Mouse (Mus musculus) G1E (cell line): ENCODE measurements around the gene Gdpd3. TPM values are rescaled to one million over a fixed set of nuclear protein-coding genes. Genes with fewer than 3 reads are reported as not detected.

Experiments
- ATAC-seq: 2 replicates; pipeline ENCODE4 v1.8.0; 2016; ENCODE audit warnings: mild to moderate bottlenecking; ENCODE audit not compliant: insufficient number of reproducible peaks, poor library complexity, low FRiP score, severe bottlenecking; ENCODE audit errors: extremely low read depth
- DNase-seq: peaks from one replicate; pipeline ENCODE4 v3.0.0; 2012; ENCODE audit warnings: low spot score
- H3K27me3 ChIP-seq: 2 replicates; pipeline ENCODE4 v1.6.1; 2012; ENCODE audit warnings: mild to moderate bottlenecking, low read length, inconsistent platforms; ENCODE audit not compliant: insufficient read depth
- H3K36me3 ChIP-seq: replicated peaks from 2 replicates; pipeline ENCODE3; 2012; ENCODE audit warnings: mild to moderate bottlenecking, inconsistent platforms
- H3K4me1 ChIP-seq: 2 replicates; pipeline ENCODE4 v1.6.1; 2012; ENCODE audit warnings: low read depth, low read length, inconsistent platforms, mixed read lengths; ENCODE audit not compliant: insufficient read depth
- H3K4me3 ChIP-seq: 2 replicates; pipeline ENCODE4 v1.5.1; 2012; ENCODE audit warnings: low read depth, mild to moderate bottlenecking, inconsistent platforms, low read length, moderate library complexity, mixed read lengths
- H3K9me3 ChIP-seq: replicated peaks from 2 replicates; pipeline ENCODE4 v1.6.1; 2012; ENCODE audit warnings: inconsistent platforms
- CTCF ChIP-seq: IDR thresholded peaks from 2 replicates; pipeline ENCODE4 v1.5.1; 2012; ENCODE audit warnings: low read depth, low read length, inconsistent platforms, mixed read lengths
- GATA1 ChIP-seq: IDR thresholded peaks from 2 replicates; pipeline ENCODE4 v1.6.1; 2012; ENCODE audit warnings: borderline replicate concordance, low read length, inconsistent platforms, mixed read lengths
- GATA2 ChIP-seq: IDR thresholded peaks from 2 replicates; pipeline ENCODE4 v1.6.1; 2012; ENCODE audit warnings: low read depth, low read length, inconsistent platforms, borderline replicate concordance
- POLR2AphosphoS5 ChIP-seq: IDR thresholded peaks from 2 replicates; pipeline ENCODE4 v1.6.1; 2012; ENCODE audit warnings: low read depth, low read length, inconsistent platforms; ENCODE audit not compliant: insufficient replicate concordance
- TAL1 ChIP-seq: conservative IDR thresholded peaks from 2 replicates; pipeline ENCODE4 v1.6.1; 2012; ENCODE audit warnings: low read depth, low read length, inconsistent platforms, mixed read lengths
- polyA plus RNA-seq: library from polyadenylated mRNA; stranded (reverse); fragments of >175 nt; gene quantifications from 2 replicates; pipeline ENCODE4 v1.2.3, GENCODE M21; 2012
- total RNA-seq, 2 experiments: library from RNA; stranded (forward) in 1 of 2; stranded (reverse) in 1 of 2; fragments of 200-1000 nt in 1 of 2; fragments of >200 nt in 1 of 2; fragmentation: Nextera tagmentation in 1 of 2; gene quantifications; 2 replicates each; pipeline ENCODE4 v1.2.3; 2014 to 2017

Gene Gdpd3
- total and polyA plus RNA-seq, 3 experiments = 6.1 to 29.9 (median 15.4) TPM

- peak; percentile 80 for DNase-seq
Measured at GRCm38 (mm10) chr7:126821835-126822511, 55.8 kb downstream of the Gdpd3 start.

GRCm38 (mm10) chr7:126822741-126823140, 56.6 kb downstream of the Gdpd3 start:
- Histone ChIP-seq H3K4me3 (no peak overlapping the region), H3K9me3 (no peaks in the 10 kb centered on the region), H3K27me3 (peaks cover 39% of the 10 kb centered on the region), H3K36me3 (no peaks in the 10 kb centered on the region), H3K4me1 (peaks cover 8% of the 10 kb centered on the region)
- ATAC-seq (no peak), DNase-seq (no peak)
- TF ChIP-seq CTCF (no peak), POLR2AphosphoS5 (no peak), GATA1 (no peak), GATA2 (no peak), TAL1 (no peak)

More at GRCm38 (mm10) chr7:126821835-126822511, 55.8 kb downstream of the Gdpd3 start:
- Histone ChIP-seq H3K9me3 (no peaks in the 10 kb centered on the region), H3K27me3 (peaks cover 39% of the 10 kb centered on the region), H3K4me3 (no peak overlapping the region), H3K36me3 (no peaks in the 10 kb centered on the region), H3K4me1 (peaks cover 8% of the 10 kb centered on the region)
- no peak for ATAC-seq
- TF ChIP-seq TAL1 (no peak), CTCF (peak; percentile 85)

- Histone ChIP-seq H3K4me3 (no peak overlapping the region), H3K9me3 (no peaks in the 10 kb centered on the region), H3K27me3 (peaks cover 37% of the 10 kb centered on the region), H3K36me3 (no peaks in the 10 kb centered on the region), H3K4me1 (peaks cover 8% of the 10 kb centered on the region)
- DNase-seq (no peak), ATAC-seq (no peak)
- TF ChIP-seq GATA2 = no peak
- TF ChIP-seq GATA1 = no peak
- no peak for TF ChIP-seq TAL1
- no peak for TF ChIP-seq CTCF
- no peak for TF ChIP-seq POLR2AphosphoS5
Measured at GRCm38 (mm10) chr7:126823202-126823711, 57.1 kb downstream of the Gdpd3 start.

GRCm38 (mm10) chr7:126823940-126824339, 57.8 kb downstream of the Gdpd3 start:
- H3K4me3 ChIP-seq = no peak overlapping the region
- no peaks in the 10 kb centered on the region for H3K9me3 ChIP-seq
- H3K36me3 ChIP-seq = no peaks in the 10 kb centered on the region
- H3K27me3 ChIP-seq = peaks cover 39% of the 10 kb centered on the region
- DNase-seq (no peak), ATAC-seq (no peak)
- peaks cover 8% of the 10 kb centered on the region for H3K4me1 ChIP-seq
- no peak for TF ChIP-seq GATA1
- no peak for TF ChIP-seq POLR2AphosphoS5
- TF ChIP-seq CTCF = no peak
- TF ChIP-seq GATA2 = no peak
- TF ChIP-seq TAL1 = no peak

Other genes with a start within 250 kb of the Gdpd3 start
Only the 20 nearest of the 27 such genes appear.
- 27.9 and 35.1 TPM in 2 replicates for gene Cln3, start 180.5 kb upstream of the Gdpd3 start, total RNA-seq (2014; fragmentation: Nextera tagmentation)
- 49.9 and 52.7 TPM in 2 replicates for gene Cln3, start 180.5 kb upstream of the Gdpd3 start, total RNA-seq (2017)
- 10.9 and 15.4 TPM in 2 replicates for gene Cln3, start 180.5 kb upstream of the Gdpd3 start, polyA plus RNA-seq
- gene Il27, start 171.4 kb upstream of the Gdpd3 start, total RNA-seq (2014; fragmentation: Nextera tagmentation) = not detected in 2 replicates
- not detected in 2 replicates for gene Il27, start 171.4 kb upstream of the Gdpd3 start, total RNA-seq (2017)
- not detected in 2 replicates for gene Il27, start 171.4 kb upstream of the Gdpd3 start, polyA plus RNA-seq
- gene Nupr1, start 135.5 kb upstream of the Gdpd3 start, total RNA-seq (2014; fragmentation: Nextera tagmentation) = 13.4 and 24.8 TPM in 2 replicates
- gene Nupr1, start 135.5 kb upstream of the Gdpd3 start, total RNA-seq (2017) = 0.41 and 1.1 TPM in 2 replicates
- gene Nupr1, start 135.5 kb upstream of the Gdpd3 start, polyA plus RNA-seq = 9.8 and 11.1 TPM in 2 replicates
- gene Sgf29, start 117.0 kb upstream of the Gdpd3 start, total RNA-seq (2014; fragmentation: Nextera tagmentation) = 159 and 175 TPM in 2 replicates
- 36.8 and 57.3 TPM in 2 replicates for gene Sgf29, start 117.0 kb upstream of the Gdpd3 start, total RNA-seq (2017)
- gene Sgf29, start 117.0 kb upstream of the Gdpd3 start, polyA plus RNA-seq = 61.3 and 124 TPM in 2 replicates
- gene Sult1a1, start 89.9 kb upstream of the Gdpd3 start, total RNA-seq (2014; fragmentation: Nextera tagmentation) = not detected in 2 replicates
- gene Sult1a1, start 89.9 kb upstream of the Gdpd3 start, total RNA-seq (2017) = 0.12 and 0.33 TPM in 2 replicates
- gene Sult1a1, start 89.9 kb upstream of the Gdpd3 start, polyA plus RNA-seq = not detected in 2 replicates
- 77.5 and 93.8 TPM in 2 replicates for gene Bola2, start 70.9 kb upstream of the Gdpd3 start, total RNA-seq (2014; fragmentation: Nextera tagmentation)
- 117 and 161 TPM in 2 replicates for gene Bola2, start 70.9 kb upstream of the Gdpd3 start, total RNA-seq (2017)
- gene Bola2, start 70.9 kb upstream of the Gdpd3 start, polyA plus RNA-seq = 189 and 303 TPM in 2 replicates
- 3.5 and 3.8 TPM in 2 replicates for gene Slx1b, start 70.5 kb upstream of the Gdpd3 start, total RNA-seq (2014; fragmentation: Nextera tagmentation)
- gene Slx1b, start 70.5 kb upstream of the Gdpd3 start, total RNA-seq (2017) = 4.5 and 7.0 TPM in 2 replicates
- gene Slx1b, start 70.5 kb upstream of the Gdpd3 start, polyA plus RNA-seq = 4.9 and 8.1 TPM in 2 replicates
- gene Coro1a, start 58.5 kb upstream of the Gdpd3 start, total RNA-seq (2014; fragmentation: Nextera tagmentation) = 36.0 and 50.1 TPM in 2 replicates
- gene Coro1a, start 58.5 kb upstream of the Gdpd3 start, total RNA-seq (2017) = 162 and 174 TPM in 2 replicates
- 178 and 186 TPM in 2 replicates for gene Coro1a, start 58.5 kb upstream of the Gdpd3 start, polyA plus RNA-seq
- gene Mapk3, start 6.7 kb upstream of the Gdpd3 start, total RNA-seq (2014; fragmentation: Nextera tagmentation) = 66.4 and 91.6 TPM in 2 replicates
- 18.2 and 18.4 TPM in 2 replicates for gene Mapk3, start 6.7 kb upstream of the Gdpd3 start, total RNA-seq (2017)
- 65.1 and 68.8 TPM in 2 replicates for gene Mapk3, start 6.7 kb upstream of the Gdpd3 start, polyA plus RNA-seq
- gene Ypel3, start 10.6 kb downstream of the Gdpd3 start, total RNA-seq (2014; fragmentation: Nextera tagmentation) = 41.6 and 86.7 TPM in 2 replicates
- gene Ypel3, start 10.6 kb downstream of the Gdpd3 start, total RNA-seq (2017) = 20.2 and 23.1 TPM in 2 replicates
- 78.1 and 78.3 TPM in 2 replicates for gene Ypel3, start 10.6 kb downstream of the Gdpd3 start, polyA plus RNA-seq
- 2.5 and 8.4 TPM in 2 replicates for gene Tbx6, start 15.1 kb downstream of the Gdpd3 start, total RNA-seq (2014; fragmentation: Nextera tagmentation)
- gene Tbx6, start 15.1 kb downstream of the Gdpd3 start, total RNA-seq (2017) = 0.11 and 0.29 TPM in 2 replicates
- 0.85 and 1.1 TPM in 2 replicates for gene Tbx6, start 15.1 kb downstream of the Gdpd3 start, polyA plus RNA-seq
- 126 and 176 TPM in 2 replicates for gene Ppp4c, start 26.2 kb downstream of the Gdpd3 start, total RNA-seq (2014; fragmentation: Nextera tagmentation)
- gene Ppp4c, start 26.2 kb downstream of the Gdpd3 start, total RNA-seq (2017) = 186 and 199 TPM in 2 replicates
- gene Ppp4c, start 26.2 kb downstream of the Gdpd3 start, polyA plus RNA-seq = 169 and 192 TPM in 2 replicates
- not detected in 2 replicates for gene Fam57b, start 31.3 kb downstream of the Gdpd3 start, total RNA-seq (2014; fragmentation: Nextera tagmentation)
- gene Fam57b, start 31.3 kb downstream of the Gdpd3 start, total RNA-seq (2017) = 0.05 TPM in 1 of 2 replicates, not detected in the other
- gene Fam57b, start 31.3 kb downstream of the Gdpd3 start, polyA plus RNA-seq = 0.02 and 0.06 TPM in 2 replicates
- not detected in 2 replicates for gene 4930451I11Rik, start 65.3 kb downstream of the Gdpd3 start, total RNA-seq (2014; fragmentation: Nextera tagmentation)
- not detected in 2 replicates for gene 4930451I11Rik, start 65.3 kb downstream of the Gdpd3 start, total RNA-seq (2017)
- gene 4930451I11Rik, start 65.3 kb downstream of the Gdpd3 start, polyA plus RNA-seq = not detected in 2 replicates
- gene Doc2a, start 81.1 kb downstream of the Gdpd3 start, total RNA-seq (2014; fragmentation: Nextera tagmentation) = not detected in 2 replicates
- 0.11 and 0.23 TPM in 2 replicates for gene Doc2a, start 81.1 kb downstream of the Gdpd3 start, total RNA-seq (2017)
- gene Doc2a, start 81.1 kb downstream of the Gdpd3 start, polyA plus RNA-seq = not detected in 2 replicates
- gene Hirip3, start 95.6 kb downstream of the Gdpd3 start, total RNA-seq (2014; fragmentation: Nextera tagmentation) = 46.8 and 53.2 TPM in 2 replicates
- gene Hirip3, start 95.6 kb downstream of the Gdpd3 start, total RNA-seq (2017) = 90.4 and 115 TPM in 2 replicates
- 158 and 159 TPM in 2 replicates for gene Hirip3, start 95.6 kb downstream of the Gdpd3 start, polyA plus RNA-seq
- 106 and 136 TPM in 2 replicates for gene Ino80e, start 96.0 kb downstream of the Gdpd3 start, total RNA-seq (2014; fragmentation: Nextera tagmentation)
- gene Ino80e, start 96.0 kb downstream of the Gdpd3 start, total RNA-seq (2017) = 50.7 and 60.3 TPM in 2 replicates
- gene Ino80e, start 96.0 kb downstream of the Gdpd3 start, polyA plus RNA-seq = 893 and 1,187 TPM in 2 replicates
- gene Taok2, start 118.4 kb downstream of the Gdpd3 start, total RNA-seq (2014; fragmentation: Nextera tagmentation) = 42.9 and 53.6 TPM in 2 replicates
- 36.2 and 38.3 TPM in 2 replicates for gene Taok2, start 118.4 kb downstream of the Gdpd3 start, total RNA-seq (2017)
- 181 and 222 TPM in 2 replicates for gene Taok2, start 118.4 kb downstream of the Gdpd3 start, polyA plus RNA-seq
- 33.6 and 38.7 TPM in 2 replicates for gene Tmem219, start 156.6 kb downstream of the Gdpd3 start, total RNA-seq (2014; fragmentation: Nextera tagmentation)
- gene Tmem219, start 156.6 kb downstream of the Gdpd3 start, total RNA-seq (2017) = 32.9 and 42.2 TPM in 2 replicates
- gene Tmem219, start 156.6 kb downstream of the Gdpd3 start, polyA plus RNA-seq = 66.6 and 86.4 TPM in 2 replicates
- 22.4 and 25.3 TPM in 2 replicates for gene Kctd13, start 162.5 kb downstream of the Gdpd3 start, total RNA-seq (2014; fragmentation: Nextera tagmentation)
- 6.2 and 8.6 TPM in 2 replicates for gene Kctd13, start 162.5 kb downstream of the Gdpd3 start, total RNA-seq (2017)
- gene Kctd13, start 162.5 kb downstream of the Gdpd3 start, polyA plus RNA-seq = 23.4 and 30.7 TPM in 2 replicates